Mouse (Mus musculus) midbrain, embryonic 15.5 days (tissue): ENCODE data around the gene Exog. TPM values are rescaled to one million over a fixed set of nuclear protein-coding genes. Genes with fewer than 3 reads are reported as not detected.

ENCODE experiments used
- ATAC-seq: fragments of 200-750 bp; cut with Nextera tagmentation; replicated peaks from 2 replicates; pipeline ENCODE4 v1.8.0; 2017; ENCODE audit warnings: moderate TSS enrichment
- H3K27ac ChIP-seq: fragments of 300-500 bp; sonication (generic); 2 replicates; pipeline ENCODE4 v1.5.1; 2015; ENCODE audit warnings: mild to moderate bottlenecking, inconsistent platforms
- H3K27me3 ChIP-seq: fragments of 300-500 bp; sonication (generic); replicated peaks from 2 replicates; pipeline ENCODE4 v1.6.1; 2015; ENCODE audit warnings: inconsistent platforms
- H3K36me3 ChIP-seq: fragments of 300-500 bp; sonication (generic); replicated peaks from 2 replicates; pipeline ENCODE4 v1.6.1; 2015; ENCODE audit warnings: inconsistent platforms
- H3K4me1 ChIP-seq: fragments of 300-500 bp; sonication (generic); 2 replicates; pipeline ENCODE4 v1.6.1; 2015; ENCODE audit warnings: inconsistent platforms
- H3K4me2 ChIP-seq: fragments of 300-500 bp; sonication (generic); 2 replicates; pipeline ENCODE4 v1.6.1; 2015; ENCODE audit warnings: inconsistent platforms, mild to moderate bottlenecking, moderate library complexity
- H3K4me3 ChIP-seq: fragments of 300-500 bp; sonication (generic); 2 replicates; pipeline ENCODE4 v1.5.1; 2015; ENCODE audit warnings: mild to moderate bottlenecking, inconsistent platforms
- H3K9ac ChIP-seq: fragments of 300-500 bp; sonication (generic); 2 replicates; pipeline ENCODE4 v1.6.1; 2015; ENCODE audit warnings: mild to moderate bottlenecking, inconsistent platforms
- H3K9me3 ChIP-seq: fragments of 300-500 bp; sonication (generic); 2 replicates; pipeline ENCODE4 v1.6.1; 2016; ENCODE audit warnings: inconsistent platforms
- WGBS: fragments of 180-500 bp; shearing (Covaris S2); methylation state at CpG from one replicate; pipeline ENCODE4 v1.1.7; 2015; ENCODE audit warnings: mixed read lengths; 5-methylcytosine and 5-hydroxymethylcytosine counted together
- polyA plus RNA-seq: library from polyadenylated mRNA; unstranded; fragments of >200 nt; fragmentation: Nextera tagmentation; extraction: Ambion mirVana; gene quantifications from 2 replicates; pipeline ENCODE4 v1.2.1, GENCODE M21; 2015

Exog gene
- polyA plus RNA-seq, 1 experiment from 2014 or later, result 53.4 TPM

GRCm38 (mm10) chr9:119496354-119496753, 51.6 kb downstream of the Exog start:
- H3K4me1 ChIP-seq, result no peaks in the 10 kb centered on the region
- no peaks in the 10 kb centered on the region for H3K9me3 ChIP-seq
- 85% methylated on average over 9 of the region's 9 CpGs for WGBS
- H3K27ac ChIP-seq, result no peak overlapping the region
- no peaks in the 10 kb centered on the region for H3K36me3 ChIP-seq
- H3K9ac ChIP-seq, result no peak overlapping the region
- H3K4me2 ChIP-seq, result no peak overlapping the region
- peaks cover 3% of the 10 kb centered on the region; the same call in 1 of the 2 replicates for H3K27me3 ChIP-seq
- no peak overlapping the region for H3K4me3 ChIP-seq
- ATAC-seq, result no peak

- WGBS, result 81% methylated on average over 5 of the region's 5 CpGs
- peaks cover 3% of the 10 kb centered on the region; the same call in 1 of the 2 replicates for H3K27me3 ChIP-seq
- ATAC-seq, result no peak
Measured at GRCm38 (mm10) chr9:119496960-119497359, 52.2 kb downstream of the Exog start.

DNA sequence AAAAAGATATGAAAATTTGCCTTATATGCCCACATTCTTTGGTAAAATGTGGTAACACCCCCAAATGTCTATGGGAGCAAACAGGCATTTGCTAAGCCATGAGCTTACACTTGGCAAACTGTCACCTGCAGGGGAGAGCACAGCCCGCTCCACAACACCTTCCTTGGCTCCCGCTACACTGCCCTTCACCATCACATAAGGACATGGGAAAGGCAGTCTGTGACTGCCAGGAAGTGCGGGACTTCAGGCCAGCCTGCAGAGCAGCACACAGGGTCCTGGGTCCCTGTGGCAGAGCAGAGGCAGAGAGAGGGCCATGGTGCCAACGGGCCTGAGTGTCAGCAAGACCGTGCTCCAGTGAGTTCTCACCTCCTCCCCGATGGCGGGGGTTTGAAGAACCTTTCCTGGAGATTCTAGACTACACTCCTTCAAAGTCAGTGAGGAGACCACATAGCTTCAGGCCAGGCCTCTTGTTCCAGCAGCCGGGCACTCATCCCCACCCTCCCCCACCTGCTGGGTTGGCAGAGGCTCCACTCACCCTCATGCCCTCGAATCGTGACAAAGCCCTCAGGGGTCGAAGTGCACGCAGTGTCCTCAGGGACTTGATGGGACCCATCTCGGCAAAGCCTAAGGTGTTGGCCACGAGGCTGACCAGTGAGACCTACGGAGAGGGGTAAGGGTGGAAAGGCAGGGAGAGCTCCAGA, 53.0 kb downstream of the Exog start:
- WGBS, result 93% methylated on average over 15 of the region's 15 CpGs
- no peak overlapping the region for H3K4me2 ChIP-seq
- H3K9me3 ChIP-seq, result no peaks in the 10 kb centered on the region
- H3K9ac ChIP-seq, result no peak overlapping the region
- no peaks in the 10 kb centered on the region for H3K4me1 ChIP-seq
- ATAC-seq, result no peak
- H3K4me3 ChIP-seq, result no peak overlapping the region
- no peaks in the 10 kb centered on the region for H3K36me3 ChIP-seq
- no peak overlapping the region for H3K27ac ChIP-seq
- peaks cover 3% of the 10 kb centered on the region; the same call in 1 of the 2 replicates for H3K27me3 ChIP-seq

More at GRCm38 (mm10) chr9:119496960-119497359, 52.2 kb downstream of the Exog start:
- no peaks in the 10 kb centered on the region for H3K9me3 ChIP-seq
- no peak overlapping the region for H3K9ac ChIP-seq
- no peaks in the 10 kb centered on the region for H3K4me1 ChIP-seq
- no peak overlapping the region for H3K4me3 ChIP-seq
- H3K36me3 ChIP-seq, result no peaks in the 10 kb centered on the region
- H3K4me2 ChIP-seq, result no peak overlapping the region
- H3K27ac ChIP-seq, result no peak overlapping the region

GRCm38 (mm10) chr9:119498247-119498607, 53.5 kb downstream of the Exog start:
- Histone ChIP-seq H3K4me1 (no peaks in the 10 kb centered on the region), H3K36me3 (no peaks in the 10 kb centered on the region), H3K27ac (no peak overlapping the region), H3K4me3 (no peak overlapping the region), H3K27me3 (peaks cover 3% of the 10 kb centered on the region; the same call in 1 of the 2 replicates), H3K9me3 (no peaks in the 10 kb centered on the region), H3K9ac (no peak overlapping the region), H3K4me2 (no peak overlapping the region)
- 84% methylated on average over 9 of the region's 9 CpGs for WGBS
- no peak for ATAC-seq

GRCm38 (mm10) chr9:119498885-119499284, 54.1 kb downstream of the Exog start:
- peaks cover 3% of the 10 kb centered on the region; the same call in 1 of the 2 replicates for H3K27me3 ChIP-seq
- H3K27ac ChIP-seq, result no peak overlapping the region
- no peak overlapping the region for H3K4me3 ChIP-seq
- 79% methylated on average over 7 of the region's 7 CpGs for WGBS
- no peak overlapping the region for H3K4me2 ChIP-seq
- no peak for ATAC-seq
- H3K36me3 ChIP-seq, result no peaks in the 10 kb centered on the region
- H3K9me3 ChIP-seq, result no peaks in the 10 kb centered on the region
- no peak overlapping the region for H3K9ac ChIP-seq
- no peaks in the 10 kb centered on the region for H3K4me1 ChIP-seq

GRCm38 (mm10) chr9:119503613-119504012, 58.9 kb downstream of the Exog start:
- H3K4me1 ChIP-seq, result no peaks in the 10 kb centered on the region
- H3K9ac ChIP-seq, result no peak overlapping the region
- ATAC-seq, result no peak
- WGBS, result 90% methylated on average over 9 of the region's 9 CpGs
- no peak overlapping the region for H3K4me2 ChIP-seq
- no peaks in the 10 kb centered on the region for H3K9me3 ChIP-seq
- H3K27me3 ChIP-seq, result no peaks in the 10 kb centered on the region
- no peak overlapping the region for H3K4me3 ChIP-seq
- H3K36me3 ChIP-seq, result no peaks in the 10 kb centered on the region
- H3K27ac ChIP-seq, result no peak overlapping the region

DNA sequence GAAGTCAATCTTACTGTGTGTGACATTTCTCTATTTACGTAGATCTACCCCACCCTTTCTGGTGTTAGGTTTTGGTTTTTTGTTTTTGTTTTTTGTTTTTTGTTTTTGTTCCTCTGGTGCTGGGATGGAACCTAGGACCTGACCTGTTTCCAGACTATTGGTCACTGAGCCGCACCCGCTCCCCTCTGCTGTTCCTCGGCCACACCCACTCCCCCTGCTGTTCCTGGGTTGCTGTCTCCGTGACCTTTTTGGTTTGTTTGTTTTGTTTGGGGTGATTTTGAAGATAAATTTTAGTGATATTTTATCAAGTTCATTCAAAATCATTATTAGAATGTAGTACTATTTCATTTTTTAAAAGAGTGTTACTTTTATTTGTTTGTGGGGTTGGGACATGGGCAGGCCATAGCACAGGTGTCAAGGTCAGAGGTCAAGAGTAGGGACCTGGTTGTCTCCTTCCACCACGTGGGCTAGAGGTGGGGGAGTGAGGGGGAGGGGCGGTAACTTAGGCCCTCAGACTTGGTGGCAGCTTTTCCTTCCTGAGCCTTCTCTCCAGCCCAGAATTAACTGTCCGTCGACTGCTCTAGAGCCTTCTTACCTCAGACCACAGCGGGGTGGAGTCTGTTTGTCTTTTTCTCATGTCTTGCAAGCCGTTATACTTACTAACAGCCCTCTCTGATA, 60.4 kb downstream of the Exog start:
- 72% methylated on average over 11 of the region's 11 CpGs for WGBS
- Histone ChIP-seq H3K4me1 (no peaks in the 10 kb centered on the region), H3K9me3 (no peaks in the 10 kb centered on the region), H3K36me3 (no peaks in the 10 kb centered on the region), H3K4me3 (no peak overlapping the region), H3K9ac (no peak overlapping the region), H3K4me2 (no peak overlapping the region), H3K27me3 (no peaks in the 10 kb centered on the region), H3K27ac (no peak overlapping the region)
- ATAC-seq, result no peak

DNA sequence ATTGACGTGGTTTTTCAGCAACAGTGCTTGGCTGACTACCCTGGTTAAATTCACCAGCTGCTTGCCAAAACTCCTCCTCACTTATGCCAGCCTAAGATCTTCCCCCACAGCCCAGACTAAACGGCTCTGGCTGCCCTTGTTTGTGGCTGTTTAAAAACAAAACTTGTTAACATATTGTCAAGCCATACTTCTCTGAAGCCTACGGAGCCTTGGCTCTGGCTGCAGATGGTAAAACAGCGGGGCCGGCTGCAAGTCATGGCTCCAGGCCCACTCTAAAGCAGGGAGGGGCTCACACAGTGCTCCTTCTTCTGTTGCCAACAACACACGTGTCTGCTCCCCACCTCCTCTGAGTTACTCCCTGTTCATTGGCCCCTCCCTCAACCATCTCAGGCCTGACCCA, 66.2 kb downstream of the Exog start:
- WGBS, result 61% methylated on average over 6 of the region's 6 CpGs
- Histone ChIP-seq H3K9me3 (no peaks in the 10 kb centered on the region), H3K27ac (no peak overlapping the region), H3K4me3 (no peak overlapping the region), H3K4me1 (no peaks in the 10 kb centered on the region), H3K36me3 (no peaks in the 10 kb centered on the region), H3K9ac (no peak overlapping the region), H3K4me2 (no peak overlapping the region), H3K27me3 (peaks cover 22% of the 10 kb centered on the region)
- ATAC-seq, result no peak

GRCm38 (mm10) chr9:119512993-119513392, 68.2 kb downstream of the Exog start:
- Histone ChIP-seq H3K4me1 (peaks cover 8% of the 10 kb centered on the region), H3K9ac (no peak overlapping the region), H3K27ac (no peak overlapping the region), H3K4me3 (no peak overlapping the region), H3K36me3 (no peaks in the 10 kb centered on the region), H3K27me3 (peaks cover 38% of the 10 kb centered on the region), H3K9me3 (no peaks in the 10 kb centered on the region), H3K4me2 (no peak overlapping the region)
- ATAC-seq, result no peak
- 91% methylated on average over 9 of the region's 9 CpGs for WGBS

DNA sequence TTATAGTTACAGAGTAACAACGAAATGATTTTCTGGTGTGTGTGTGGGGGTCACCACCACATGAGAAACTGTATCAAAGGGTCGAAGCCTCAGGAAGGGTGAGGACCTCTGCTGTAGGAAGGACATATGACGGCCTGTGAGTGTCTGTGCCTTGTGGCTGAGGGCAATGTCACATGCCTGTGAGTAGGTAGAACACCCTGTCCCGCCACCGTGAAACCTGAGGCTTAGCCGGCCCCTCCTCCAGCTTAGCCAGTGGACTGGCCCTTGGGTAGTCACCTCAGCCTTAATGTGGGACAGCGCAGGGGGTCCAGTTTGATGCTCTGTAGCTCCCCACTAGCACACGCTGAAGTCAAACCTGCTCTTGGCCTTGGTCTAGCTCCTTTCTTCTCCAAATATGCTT, 69.1 kb downstream of the Exog start:
- H3K27me3 ChIP-seq, result peaks cover 47% of the 10 kb centered on the region
- no peaks in the 10 kb centered on the region for H3K9me3 ChIP-seq
- H3K36me3 ChIP-seq, result no peaks in the 10 kb centered on the region
- no peak overlapping the region for H3K9ac ChIP-seq
- no peak overlapping the region for H3K4me3 ChIP-seq
- WGBS, result 90% methylated on average over 8 of the region's 8 CpGs
- H3K4me2 ChIP-seq, result no peak overlapping the region
- no peak for ATAC-seq
- H3K4me1 ChIP-seq, result peaks cover 10% of the 10 kb centered on the region
- no peak overlapping the region for H3K27ac ChIP-seq

DNA sequence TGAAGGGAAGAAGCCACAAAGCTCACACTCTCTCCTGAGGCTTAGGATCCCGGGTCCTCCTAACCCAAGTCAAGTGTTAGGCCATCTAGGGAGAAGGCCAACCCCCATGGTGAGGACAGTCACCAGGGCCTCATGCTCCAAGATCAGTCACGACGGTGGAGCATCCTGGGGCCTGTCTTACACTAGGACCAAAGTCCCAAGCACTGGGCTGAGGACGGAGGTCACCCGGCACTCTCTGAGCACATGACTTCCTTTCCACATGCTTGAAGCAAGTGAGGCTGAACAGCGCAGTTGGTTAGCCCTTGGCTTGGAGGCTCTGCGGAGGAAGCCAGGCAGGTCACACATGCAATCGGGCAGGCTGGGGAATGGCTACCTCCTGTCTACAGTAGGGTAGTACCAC, 70.2 kb downstream of the Exog start:
- ATAC-seq, result no peak
- H3K27me3 ChIP-seq, result peaks cover 57% of the 10 kb centered on the region
- H3K36me3 ChIP-seq, result no peaks in the 10 kb centered on the region
- peaks cover 17% of the 10 kb centered on the region for H3K4me1 ChIP-seq
- WGBS, result 87% methylated on average over 8 of the region's 8 CpGs
- no peak overlapping the region for H3K4me3 ChIP-seq
- no peak overlapping the region for H3K9ac ChIP-seq
- H3K27ac ChIP-seq, result no peak overlapping the region
- no peaks in the 10 kb centered on the region for H3K9me3 ChIP-seq
- no peak overlapping the region for H3K4me2 ChIP-seq
